Mouse (Mus musculus): ENCODE measurements around the gene March10. TPM values are rescaled to one million over a fixed set of nuclear protein-coding genes. Genes with fewer than 3 reads are reported as not detected.
A peak's percentile ranks its signal among the peaks of the same experiment; 100 is the strongest.

Gene March10
- polyA plus RNA-seq, 1 experiment from 2014 or later = not detected

- no peaks in the 10 kb centered on the region for H3K4me1 ChIP-seq (ENCODE audit: control insufficient read depth, insufficient read depth, low read length)
- ATAC-seq (ENCODE audit: insufficient read depth, low FRiP score, low TSS enrichment) (no peak), DNase-seq (ENCODE audit: low spot score) (no peak)
- no peak overlapping the region for H3K4me2 ChIP-seq (ENCODE audit: low read depth)
- H3K27ac ChIP-seq (ENCODE audit: low read depth, low read length) = no peak overlapping the region
- no peaks in the 10 kb centered on the region for H3K9me3 ChIP-seq (ENCODE audit: control insufficient read depth, low read length)
- no peaks in the 10 kb centered on the region for H3K27me3 ChIP-seq (ENCODE audit: control insufficient read depth, insufficient read depth, low read length)
- no peaks in the 10 kb centered on the region; the same call in 1 of the 2 replicates for H3K36me3 ChIP-seq (ENCODE audit: control insufficient read depth, insufficient read depth, low read length)
- no peak overlapping the region for H3K9ac ChIP-seq (ENCODE audit: low read length)
- no peak overlapping the region for H3K4me3 ChIP-seq (ENCODE audit: low read depth, low read length)
- WGBS = 74% methylated on average over 9 of the region's 9 CpGs
Measured at GRCm38 (mm10) chr11:105329962-105330361, 126.6 kb downstream of the March10 start.

- no peaks in the 10 kb centered on the region; the same call in 1 of the 2 replicates for H3K36me3 ChIP-seq (ENCODE audit: control insufficient read depth, insufficient read depth, low read length)
- H3K27ac ChIP-seq (ENCODE audit: low read depth, low read length) = no peak overlapping the region
- 93% methylated on average over 3 of the region's 3 CpGs for whole genome bisulfite sequencing
- no peak overlapping the region for H3K9ac ChIP-seq (ENCODE audit: low read length)
- no peaks in the 10 kb centered on the region for H3K27me3 ChIP-seq (ENCODE audit: control insufficient read depth, insufficient read depth, low read length)
- ATAC-seq (ENCODE audit: insufficient read depth, low FRiP score, low TSS enrichment) = no peak
- H3K4me2 ChIP-seq (ENCODE audit: low read depth) = no peak overlapping the region
- no peaks in the 10 kb centered on the region for H3K4me1 ChIP-seq (ENCODE audit: control insufficient read depth, insufficient read depth, low read length)
- no peak overlapping the region for H3K4me3 ChIP-seq (ENCODE audit: low read depth, low read length)
- no peak for DNase-seq (ENCODE audit: low spot score)
- H3K9me3 ChIP-seq (ENCODE audit: control insufficient read depth, low read length) = no peaks in the 10 kb centered on the region
Measured at GRCm38 (mm10) chr11:105327101-105327500, 129.4 kb downstream of the March10 start.

- H3K9ac ChIP-seq (ENCODE audit: low read length) = no peak overlapping the region
- no peak overlapping the region for H3K4me2 ChIP-seq (ENCODE audit: low read depth)
- no peaks in the 10 kb centered on the region for H3K4me1 ChIP-seq (ENCODE audit: control insufficient read depth, insufficient read depth, low read length)
- no peak overlapping the region for H3K4me3 ChIP-seq (ENCODE audit: low read depth, low read length)
- H3K9me3 ChIP-seq (ENCODE audit: control insufficient read depth, low read length) = no peaks in the 10 kb centered on the region
- no peak overlapping the region for H3K27ac ChIP-seq (ENCODE audit: low read depth, low read length)
- H3K27me3 ChIP-seq (ENCODE audit: control insufficient read depth, insufficient read depth, low read length) = no peaks in the 10 kb centered on the region
- DNase-seq (ENCODE audit: low spot score) (no peak), ATAC-seq (ENCODE audit: insufficient read depth, low FRiP score, low TSS enrichment) (no peak)
- 91% methylated on average over 5 of the region's 5 CpGs for WGBS
- peaks cover 3% of the 10 kb centered on the region; the same call in 1 of the 2 replicates for H3K36me3 ChIP-seq (ENCODE audit: control insufficient read depth, insufficient read depth, low read length)
Measured at GRCm38 (mm10) chr11:105323530-105323929, 133.0 kb downstream of the March10 start.

- ATAC-seq (ENCODE audit: insufficient read depth, low FRiP score, low TSS enrichment) = no peak
- Histone ChIP-seq H3K27ac (ENCODE audit: low read depth, low read length) (no peak overlapping the region), H3K9ac (ENCODE audit: low read length) (no peak overlapping the region), H3K36me3 (ENCODE audit: control insufficient read depth, insufficient read depth, low read length) (peaks cover 3% of the 10 kb centered on the region; the same call in 1 of the 2 replicates), H3K4me1 (ENCODE audit: control insufficient read depth, insufficient read depth, low read length) (no peaks in the 10 kb centered on the region), H3K9me3 (ENCODE audit: control insufficient read depth, low read length) (no peaks in the 10 kb centered on the region), H3K4me2 (ENCODE audit: low read depth) (no peak overlapping the region), H3K27me3 (ENCODE audit: control insufficient read depth, insufficient read depth, low read length) (no peaks in the 10 kb centered on the region), H3K4me3 (ENCODE audit: low read depth, low read length) (no peak overlapping the region)
- no peak for DNase-seq (ENCODE audit: low spot score)
- WGBS = 73% methylated on average over 2 of the region's 2 CpGs
Measured at GRCm38 (mm10) chr11:105321090-105321489, 135.4 kb downstream of the March10 start.

GRCm38 (mm10) chr11:105317769-105318168 lies 138.8 kb downstream of the March10 start:
- H3K9me3 ChIP-seq (ENCODE audit: control insufficient read depth, low read length) = no peaks in the 10 kb centered on the region
- H3K27me3 ChIP-seq (ENCODE audit: control insufficient read depth, insufficient read depth, low read length) = no peaks in the 10 kb centered on the region
- WGBS = 93% methylated on average over 6 of the region's 6 CpGs
- ATAC-seq (ENCODE audit: insufficient read depth, low FRiP score, low TSS enrichment) (no peak), DNase-seq (ENCODE audit: low spot score) (no peak)
- no peak overlapping the region for H3K27ac ChIP-seq (ENCODE audit: low read depth, low read length)
- H3K4me1 ChIP-seq (ENCODE audit: control insufficient read depth, insufficient read depth, low read length) = peaks cover 20% of the 10 kb centered on the region
- H3K9ac ChIP-seq (ENCODE audit: low read length) = no peak overlapping the region
- H3K4me2 ChIP-seq (ENCODE audit: low read depth) = no peak overlapping the region
- peaks cover 3% of the 10 kb centered on the region; the same call in 1 of the 2 replicates for H3K36me3 ChIP-seq (ENCODE audit: control insufficient read depth, insufficient read depth, low read length)
- no peak overlapping the region for H3K4me3 ChIP-seq (ENCODE audit: low read depth, low read length)

- Histone ChIP-seq H3K4me2 (ENCODE audit: low read depth) (no peak overlapping the region), H3K4me1 (ENCODE audit: control insufficient read depth, insufficient read depth, low read length) (peaks cover 25% of the 10 kb centered on the region), H3K36me3 (ENCODE audit: control insufficient read depth, insufficient read depth, low read length) (peaks cover 3% of the 10 kb centered on the region; the same call in 1 of the 2 replicates), H3K27ac (ENCODE audit: low read depth, low read length) (no peak overlapping the region), H3K4me3 (ENCODE audit: low read depth, low read length) (no peak overlapping the region), H3K9me3 (ENCODE audit: control insufficient read depth, low read length) (no peaks in the 10 kb centered on the region), H3K27me3 (ENCODE audit: control insufficient read depth, insufficient read depth, low read length) (no peaks in the 10 kb centered on the region), H3K9ac (ENCODE audit: low read length) (no peak overlapping the region)
- DNase-seq (ENCODE audit: low spot score) (no peak), ATAC-seq (ENCODE audit: insufficient read depth, low FRiP score, low TSS enrichment) (no peak)
- 99% methylated on average over 4 of the region's 4 CpGs for WGBS
Measured at GRCm38 (mm10) chr11:105316121-105316520, 140.4 kb downstream of the March10 start.

- Histone ChIP-seq H3K27ac (ENCODE audit: low read depth, low read length) (no peak overlapping the region), H3K4me1 (ENCODE audit: control insufficient read depth, insufficient read depth, low read length) (peaks cover 25% of the 10 kb centered on the region), H3K27me3 (ENCODE audit: control insufficient read depth, insufficient read depth, low read length) (no peaks in the 10 kb centered on the region), H3K4me2 (ENCODE audit: low read depth) (no peak overlapping the region), H3K4me3 (ENCODE audit: low read depth, low read length) (no peak overlapping the region), H3K9ac (ENCODE audit: low read length) (no peak overlapping the region), H3K36me3 (ENCODE audit: control insufficient read depth, insufficient read depth, low read length) (peaks cover 3% of the 10 kb centered on the region; the same call in 1 of the 2 replicates), H3K9me3 (ENCODE audit: control insufficient read depth, low read length) (no peaks in the 10 kb centered on the region)
- ATAC-seq (ENCODE audit: insufficient read depth, low FRiP score, low TSS enrichment) = no peak
- 84% methylated on average over 8 of the region's 8 CpGs for WGBS
- DNase-seq (ENCODE audit: low spot score) = no peak
Measured at GRCm38 (mm10) chr11:105315296-105315695, 141.2 kb downstream of the March10 start.

GRCm38 (mm10) chr11:105313633-105314014 lies 142.9 kb downstream of the March10 start:
- peak; percentile 24 for DNase-seq (ENCODE audit: low spot score)
- H3K27me3 ChIP-seq (ENCODE audit: control insufficient read depth, insufficient read depth, low read length) = no peaks in the 10 kb centered on the region
- peaks cover 25% of the 10 kb centered on the region for H3K4me1 ChIP-seq (ENCODE audit: control insufficient read depth, insufficient read depth, low read length)
- H3K27ac ChIP-seq (ENCODE audit: low read depth, low read length) = no peak overlapping the region
- ATAC-seq (ENCODE audit: insufficient read depth, low FRiP score, low TSS enrichment) = no peak
- 46% methylated on average over 8 of the region's 8 CpGs for WGBS
- no peak overlapping the region for H3K4me2 ChIP-seq (ENCODE audit: low read depth)
- H3K9ac ChIP-seq (ENCODE audit: low read length) = no peak overlapping the region
- H3K36me3 ChIP-seq (ENCODE audit: control insufficient read depth, insufficient read depth, low read length) = no peaks in the 10 kb centered on the region
- no peak overlapping the region for H3K4me3 ChIP-seq (ENCODE audit: low read depth, low read length)
- H3K9me3 ChIP-seq (ENCODE audit: control insufficient read depth, low read length) = no peaks in the 10 kb centered on the region

GRCm38 (mm10) chr11:105312972-105313632 lies 143.4 kb downstream of the March10 start:
- 50% methylated on average over 10 of the region's 10 CpGs for WGBS
- Histone ChIP-seq H3K4me3 (ENCODE audit: low read depth, low read length) (no peak overlapping the region), H3K4me1 (ENCODE audit: control insufficient read depth, insufficient read depth, low read length) (peaks cover 25% of the 10 kb centered on the region), H3K9me3 (ENCODE audit: control insufficient read depth, low read length) (no peaks in the 10 kb centered on the region), H3K9ac (ENCODE audit: low read length) (no peak overlapping the region), H3K4me2 (ENCODE audit: low read depth) (no peak overlapping the region), H3K27me3 (ENCODE audit: control insufficient read depth, insufficient read depth, low read length) (no peaks in the 10 kb centered on the region), H3K27ac (ENCODE audit: low read depth, low read length) (no peak overlapping the region), H3K36me3 (ENCODE audit: control insufficient read depth, insufficient read depth, low read length) (no peaks in the 10 kb centered on the region)
- ATAC-seq (ENCODE audit: insufficient read depth, low FRiP score, low TSS enrichment) (no peak), DNase-seq (ENCODE audit: low spot score) (peak; percentile 33)

All from neural tube, embryonic 11.5 days (tissue).